Mouse (Mus musculus) liver, adult 2 months (tissue): ENCODE results near the gene Lss. TPM values are rescaled to one million over a fixed set of nuclear protein-coding genes. Genes with fewer than 3 reads are reported as not detected.

Experiments used
- DNase-seq: peaks from one replicate; pipeline ENCODE4 v3.0.0-alpha.2; 2011; ENCODE audit warnings: low read depth, low spot score; ENCODE audit errors: extremely low read depth
- H3K27ac ChIP-seq: fragments of 200-500 bp; replicated peaks from 2 replicates; pipeline ENCODE4 v1.5.1; 2012; ENCODE audit warnings: low read depth, mild to moderate bottlenecking, control low read depth, inconsistent platforms, low read length; ENCODE audit not compliant: insufficient read depth
- H3K27me3 ChIP-seq: fragments of 200-500 bp; 2 replicates; pipeline ENCODE4 v1.6.1; 2012; ENCODE audit warnings: mild to moderate bottlenecking, moderate library complexity, low read length, inconsistent platforms; ENCODE audit not compliant: control insufficient read depth, insufficient read depth
- H3K36me3 ChIP-seq: fragments of 200-500 bp; 2 replicates; pipeline ENCODE4 v1.6.1; 2012; ENCODE audit warnings: low read length, inconsistent platforms; ENCODE audit not compliant: control insufficient read depth, insufficient read depth
- H3K4me1 ChIP-seq: fragments of 200-500 bp; 2 replicates; pipeline ENCODE4 v1.6.1; 2011; ENCODE audit warnings: low read length; ENCODE audit not compliant: control insufficient read depth, insufficient read depth
- H3K4me3 ChIP-seq: fragments of 200-500 bp; 2 replicates; pipeline ENCODE4 v1.5.1; 2011; ENCODE audit warnings: low read depth, mild to moderate bottlenecking, control low read depth, low read length, moderate library complexity; ENCODE audit not compliant: insufficient read depth
- H3K79me2 ChIP-seq: fragments of 200-500 bp; 2 replicates; pipeline ENCODE4 v1.6.1; 2012; ENCODE audit warnings: inconsistent platforms, mild to moderate bottlenecking, low read length, moderate library complexity; ENCODE audit not compliant: control insufficient read depth, insufficient read depth
- H3K9ac ChIP-seq: fragments of 200-500 bp; 2 replicates; pipeline ENCODE4 v1.6.1; 2012; ENCODE audit warnings: low read depth, mild to moderate bottlenecking, control low read depth, inconsistent platforms, low read length
- CTCF ChIP-seq: fragments of 200-500 bp; IDR thresholded peaks from 2 replicates; pipeline ENCODE4 v1.5.1; 2011; ENCODE audit warnings: low read depth, low read length, control low read depth
- POLR2A ChIP-seq: fragments of 200-500 bp; IDR thresholded peaks from 2 replicates; pipeline ENCODE4 v1.6.1; 2011; ENCODE audit warnings: low read length, control low read depth; ENCODE audit not compliant: insufficient read depth; ENCODE audit errors: extremely low read depth
- WGBS: fragments of 180-500 bp; shearing (Covaris S2); methylation state at CpG from one replicate; pipeline ENCODE4 v1.1.7; 2018; 5-methylcytosine and 5-hydroxymethylcytosine counted together
- polyA plus RNA-seq: library from polyadenylated mRNA; depleted of rRNA; stranded (reverse); fragments of >200 nt; gene quantifications from 2 replicates; pipeline ENCODE4 v1.2.3, GENCODE M21; 2012
- total RNA-seq: library from RNA; depleted of rRNA; stranded (reverse); fragments of >200 nt; gene quantifications from 2 replicates; pipeline ENCODE4 v1.2.3, GENCODE M21; 2014

Gene Lss
- total and polyA plus RNA-seq, 2 experiments: 42.6 to 62.6 TPM

- DNase-seq: no peak
- TF ChIP-seq CTCF (no peak), POLR2A (no peak)
- H3K36me3 ChIP-seq: peaks cover 52% of the 10 kb centered on the region
- peaks cover 4% of the 10 kb centered on the region; the same call in 1 of the 2 replicates for H3K4me1 ChIP-seq
- no peak overlapping the region for H3K9ac ChIP-seq
- no peaks in the 10 kb centered on the region for H3K79me2 ChIP-seq
- no peak overlapping the region for H3K27ac ChIP-seq
- H3K4me3 ChIP-seq: no peak overlapping the region
- no peaks in the 10 kb centered on the region for H3K27me3 ChIP-seq
- 95% methylated on average over 7 of the region's 7 CpGs for WGBS
Measured at GRCm38 (mm10) chr10:76496366-76496765, 35.0 kb upstream of the Lss start.

- peaks cover 5% of the 10 kb centered on the region; the same call in 1 of the 2 replicates for H3K4me1 ChIP-seq
- 90% methylated on average over 4 of the region's 4 CpGs for WGBS
Measured at GRCm38 (mm10) chr10:76497522-76497921, 33.9 kb upstream of the Lss start.

GRCm38 (mm10) chr10:76504271-76504943 lies 27.0 kb upstream of the Lss start:
- Histone ChIP-seq H3K4me3 (no peak overlapping the region), H3K27ac (no peak overlapping the region), H3K9ac (no peak overlapping the region), H3K79me2 (no peaks in the 10 kb centered on the region), H3K27me3 (no peaks in the 10 kb centered on the region), H3K4me1 (peaks cover 5% of the 10 kb centered on the region; the same call in 1 of the 2 replicates), H3K36me3 (peaks cover 49% of the 10 kb centered on the region)
- WGBS: 71% methylated on average over 11 of the region's 11 CpGs
- DNase-seq: no peak
- TF ChIP-seq CTCF (no peak), POLR2A (no peak)

More at GRCm38 (mm10) chr10:76497522-76497921, 33.9 kb upstream of the Lss start:
- H3K36me3 ChIP-seq: peaks cover 55% of the 10 kb centered on the region
- no peaks in the 10 kb centered on the region for H3K79me2 ChIP-seq
- no peak for DNase-seq
- no peak overlapping the region for H3K4me3 ChIP-seq
- no peaks in the 10 kb centered on the region for H3K27me3 ChIP-seq
- TF ChIP-seq POLR2A (no peak), CTCF (no peak)
- no peak overlapping the region for H3K27ac ChIP-seq
- no peak overlapping the region for H3K9ac ChIP-seq

GRCm38 (mm10) chr10:76505865-76506264 lies 25.5 kb upstream of the Lss start:
- Histone ChIP-seq H3K4me3 (no peak overlapping the region), H3K9ac (no peak overlapping the region), H3K27me3 (no peaks in the 10 kb centered on the region), H3K27ac (no peak overlapping the region), H3K36me3 (peaks cover 42% of the 10 kb centered on the region), H3K79me2 (no peaks in the 10 kb centered on the region), H3K4me1 (peaks cover 5% of the 10 kb centered on the region; the same call in 1 of the 2 replicates)
- DNase-seq: no peak
- 90% methylated on average over 7 of the region's 7 CpGs for WGBS
- TF ChIP-seq CTCF (no peak), POLR2A (no peak)

GRCm38 (mm10) chr10:76512965-76513583 lies 18.3 kb upstream of the Lss start:
- WGBS: 71% methylated on average over 5 of the region's 5 CpGs
- no peaks in the 10 kb centered on the region for H3K79me2 ChIP-seq
- TF ChIP-seq CTCF: peak; percentile 92
- no peak for TF ChIP-seq POLR2A

GRCm38 (mm10) chr10:76530922-76531321 lies 466 bp upstream of the Lss start:
- no peak for TF ChIP-seq CTCF
- TF ChIP-seq POLR2A: peak; percentile 54; the same call in 1 of the 2 replicates
- Histone ChIP-seq H3K79me2 (peaks cover 4% of the 10 kb centered on the region; the same call in 1 of the 2 replicates), H3K27ac (peak overlapping the region; percentile 46), H3K4me1 (peaks cover 4% of the 10 kb centered on the region), H3K4me3 (peak overlapping the region; percentile 39), H3K9ac (peak overlapping the region; percentile 48), H3K36me3 (peaks cover 17% of the 10 kb centered on the region), H3K27me3 (no peaks in the 10 kb centered on the region)
- DNase-seq: no peak
- 0% methylated on average over 11 of the region's 11 CpGs for WGBS

More at GRCm38 (mm10) chr10:76512965-76513583, 18.3 kb upstream of the Lss start:
- H3K9ac ChIP-seq: no peak overlapping the region
- no peaks in the 10 kb centered on the region for H3K27me3 ChIP-seq
- H3K4me3 ChIP-seq: no peak overlapping the region
- H3K36me3 ChIP-seq: peaks cover 17% of the 10 kb centered on the region
- no peaks in the 10 kb centered on the region for H3K4me1 ChIP-seq
- peak; percentile 37 for DNase-seq
- no peak overlapping the region for H3K27ac ChIP-seq
